Mouse (Mus musculus) neutrophil, adult 65 days (primary cell): ENCODE results near the gene Hs3st5. TPM values are rescaled to one million over a fixed set of nuclear protein-coding genes. Genes with fewer than 3 reads are reported as not detected.

ENCODE experiments used
- total RNA-seq: library from RNA; stranded (reverse); gene quantifications from 2 replicates; pipeline ENCODE4 v1.2.4, GENCODE M21; 2023

Hs3st5 gene
- not detected in 2 replicates for total RNA-seq

GRCm38 (mm10) chr10:36506727-36507555, at the start of gene Hs3st5:
TSS of gene Hs3st5 (plus strand) at chr10:36506814.

